Mouse (Mus musculus) retina, postnatal 1 day (tissue): Measurements from ENCODE around the gene Vars2.

ENCODE experiments used
- DNase-seq: peaks from one replicate; pipeline ENCODE4 v3.0.0-alpha.2; 2012

Vars2 gene

DNA sequence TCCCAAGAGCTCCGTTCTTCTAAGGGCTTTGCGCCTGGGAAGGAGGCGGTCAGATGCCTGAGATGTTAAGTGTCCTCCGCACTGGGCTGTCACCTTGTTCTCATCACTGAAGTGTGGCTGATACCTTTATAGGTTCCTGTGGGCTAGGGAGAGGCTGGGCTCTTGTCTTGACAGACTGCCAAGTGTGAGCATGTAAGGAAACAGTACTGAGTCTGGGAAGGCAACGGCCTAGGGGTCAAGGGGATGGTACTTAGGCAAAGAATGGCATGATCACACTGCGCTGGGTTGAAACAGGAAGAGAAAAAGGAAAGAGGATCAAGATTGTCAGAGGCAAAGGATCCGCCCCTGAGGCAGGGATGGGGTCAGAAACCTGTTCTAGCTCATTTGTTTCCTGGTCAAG lies 40.9 kb downstream of the Vars2 start, which contains the start of gene Gm9573:
TSS of gene Gm9573 (minus strand) at position 101 of the 400 bp plus-strand sequence.
- no peak for DNase-seq

DNA sequence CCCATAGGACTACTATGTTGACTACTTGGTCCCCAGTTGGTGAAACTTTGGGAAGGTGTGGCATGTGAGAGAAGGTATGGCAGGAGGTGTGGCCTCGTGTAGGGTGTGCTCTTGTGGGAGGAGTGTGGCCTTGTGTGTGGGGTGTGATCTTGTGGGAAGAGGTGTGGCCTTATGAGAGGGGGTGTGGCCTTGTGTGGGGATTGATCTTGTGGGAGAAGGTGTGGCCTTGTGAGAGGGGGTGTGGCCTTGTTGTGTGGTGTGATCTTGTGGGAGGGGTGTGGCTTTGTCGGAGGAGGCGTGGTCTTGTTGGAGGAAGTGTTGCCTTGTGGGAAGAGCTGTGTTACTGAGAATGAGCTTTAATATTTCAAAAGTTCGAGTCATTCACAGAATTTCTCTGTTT lies 50.3 kb downstream of the Vars2 start:
- DNase-seq, result no peak
